Mouse (Mus musculus): ENCODE results near the gene Naa50. TPM values are rescaled to one million over a fixed set of nuclear protein-coding genes. Genes with fewer than 3 reads are reported as not detected.

The Naa50 gene
- polyA plus RNA-seq, 1 experiment, result 26.5 TPM

- DNase-seq (ENCODE audit: extremely low spot score in 1 of 2, low spot score in 1 of 2), result no peak
These were observed 51.3 kb downstream of the Naa50 start for GRCm38 (mm10) chr16:44190968-44191367.

- no peak for DNase-seq (ENCODE audit: extremely low spot score in 1 of 2, low spot score in 1 of 2)
These were observed 59.6 kb downstream of the Naa50 start for GRCm38 (mm10) chr16:44199066-44199703.

- no peak for DNase-seq (ENCODE audit: extremely low spot score in 1 of 2, low spot score in 1 of 2)
These were observed 60.5 kb downstream of the Naa50 start for GRCm38 (mm10) chr16:44200146-44200545.

- no peak for DNase-seq (ENCODE audit: extremely low spot score in 1 of 2, low spot score in 1 of 2)
These were observed 64.7 kb downstream of the Naa50 start for GRCm38 (mm10) chr16:44204331-44204730.

GRCm38 (mm10) chr16:44205973-44206372 lies 66.3 kb downstream of the Naa50 start:
- no peak for DNase-seq (ENCODE audit: extremely low spot score in 1 of 2, low spot score in 1 of 2)

GRCm38 (mm10) chr16:44210156-44211053 lies 70.8 kb downstream of the Naa50 start:
- DNase-seq (ENCODE audit: extremely low spot score in 1 of 2, low spot score in 1 of 2), result peak in 1 of 2 experiments; percentile 32

- DNase-seq (ENCODE audit: extremely low spot score in 1 of 2, low spot score in 1 of 2), result no peak
These were observed 71.4 kb downstream of the Naa50 start for GRCm38 (mm10) chr16:44211054-44211414.

GRCm38 (mm10) chr16:44212703-44213102 lies 73.1 kb downstream of the Naa50 start:
- DNase-seq (ENCODE audit: extremely low spot score in 1 of 2, low spot score in 1 of 2), result no peak

Other genes starting within 250 kb of the Naa50 start
- 34.9 and 44.2 TPM in 2 replicates for gene Qtrt2, start 213.0 kb upstream of the Naa50 start, polyA plus RNA-seq (2012; rRNA removed)
- gene Zdhhc23, start 160.0 kb upstream of the Naa50 start, polyA plus RNA-seq (2012; rRNA removed), result 12.2 and 13.2 TPM in 2 replicates
- 2.8 and 2.9 TPM in 2 replicates for gene Gramd1c, start 76.5 kb upstream of the Naa50 start, polyA plus RNA-seq (2012; rRNA removed)
- gene Atp6v1a, start 125 bp upstream of the Naa50 start, polyA plus RNA-seq (2012; rRNA removed), result 201 and 231 TPM in 2 replicates
- 14.0 and 14.9 TPM in 2 replicates for gene Usf3, start 33.4 kb downstream of the Naa50 start, polyA plus RNA-seq (2012; rRNA removed)
- 44.3 and 50.7 TPM in 2 replicates for gene Sidt1, start 193.4 kb downstream of the Naa50 start, polyA plus RNA-seq (2012; rRNA removed)
- 14.2 and 19.6 TPM in 2 replicates for gene Spice1, start 207.3 kb downstream of the Naa50 start, polyA plus RNA-seq (2012; rRNA removed)